Mouse (Mus musculus): ENCODE measurements around the gene Cela3b.

DNA sequence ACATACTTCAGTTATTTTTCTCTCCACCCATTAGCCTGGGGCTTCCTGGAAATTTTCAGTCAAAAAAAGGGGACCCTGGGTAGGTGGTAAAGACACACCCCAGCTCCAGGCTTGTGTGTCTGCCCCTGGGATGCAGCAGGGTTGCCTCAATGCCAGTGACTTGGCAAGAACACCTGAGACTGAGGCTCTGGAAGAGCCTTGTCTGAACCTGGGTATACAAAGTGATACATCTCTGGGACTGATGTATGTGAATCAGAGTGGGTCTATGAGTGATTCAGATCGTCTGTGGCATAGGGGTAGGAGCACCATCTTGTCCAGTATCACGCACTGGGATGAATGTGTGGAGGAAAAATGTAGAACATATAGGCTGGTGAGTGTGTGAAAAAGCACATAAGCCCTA, 37.2 kb upstream of the Cela3b start:
- TF ChIP-seq MAX (IDR thresholded peaks at IDR 0.05; ENCODE audit: low read length): no peak
- no peak for TF ChIP-seq USF2 (conservative IDR thresholded peaks at IDR 0.05; ENCODE audit: low read depth, low read length)
- no peak for TF ChIP-seq CTCF (conservative IDR thresholded peaks at IDR 0.05 in 1 of 2, IDR thresholded peaks at IDR 0.05 in 1 of 2; ENCODE audit: low read depth in 2 of 2, low read length in 2 of 2)
- no peak for TF ChIP-seq POLR2A (IDR thresholded peaks at IDR 0.05; ENCODE audit: low read depth, low read length)
- TF ChIP-seq SMC3 (IDR thresholded peaks at IDR 0.05; ENCODE audit: low read depth, low read length): no peak
- TF ChIP-seq EP300 (IDR thresholded peaks at IDR 0.05; ENCODE audit: low read length): no peak
- no peak for TF ChIP-seq RCOR1 (conservative IDR thresholded peaks at IDR 0.05; ENCODE audit: low read depth, low read length)
- no peak for TF ChIP-seq MEF2A (IDR thresholded peaks at IDR 0.05; ENCODE audit: borderline replicate concordance, low read depth, low read length)
- no peak for TF ChIP-seq JUND (conservative IDR thresholded peaks at IDR 0.05; ENCODE audit: low read depth, low read length)
- no peak for TF ChIP-seq CHD2 (IDR thresholded peaks at IDR 0.05; ENCODE audit: low read length)
- TF ChIP-seq PAX5 (IDR thresholded peaks at IDR 0.05; ENCODE audit: low read length): no peak
